Mouse (Mus musculus): ENCODE results near the gene Rpl10. TPM values are rescaled to one million over a fixed set of nuclear protein-coding genes. Genes with fewer than 3 reads are reported as not detected.

The Rpl10 gene
- polyA plus RNA-seq, 1 experiment from 2014 or later = 642 TPM

Small RNA genes lying within 50 kb of the gene (microRNA-seq; reads per million reads assigned to microRNA genes)
- gene Mir7091 (not detected), gene Mir7092 (1.3 reads per million)

Other genes starting within 250 kb of the Rpl10 start
- 38.9 and 39.4 TPM in 2 replicates for gene Irak1, start 246.9 kb upstream of the Rpl10 start, polyA plus RNA-seq (2015; fragmentation: Nextera tagmentation; extraction: Ambion mirVana)
- gene Opn1mw, start 143.3 kb upstream of the Rpl10 start, polyA plus RNA-seq (2015; fragmentation: Nextera tagmentation; extraction: Ambion mirVana) = not detected in 2 replicates
- 17.7 and 18.3 TPM in 2 replicates for gene Mecp2, start 135.4 kb upstream of the Rpl10 start, polyA plus RNA-seq (2015; fragmentation: Nextera tagmentation; extraction: Ambion mirVana)
- gene Tex28, start 103.0 kb upstream of the Rpl10 start, polyA plus RNA-seq (2015; fragmentation: Nextera tagmentation; extraction: Ambion mirVana) = not detected in 2 replicates
- gene Tktl1, start 93.6 kb upstream of the Rpl10 start, polyA plus RNA-seq (2015; fragmentation: Nextera tagmentation; extraction: Ambion mirVana) = 0.14 TPM in 1 of 2 replicates, not detected in the other
- 102 and 128 TPM in 2 replicates for gene Flna, start 21.0 kb upstream of the Rpl10 start, polyA plus RNA-seq (2015; fragmentation: Nextera tagmentation; extraction: Ambion mirVana)
- gene Emd, start 16.1 kb upstream of the Rpl10 start, polyA plus RNA-seq (2015; fragmentation: Nextera tagmentation; extraction: Ambion mirVana) = 22.5 and 23.1 TPM in 2 replicates
- 80.6 and 88.4 TPM in 2 replicates for gene Taz, start 11.1 kb downstream of the Rpl10 start, polyA plus RNA-seq (2015; fragmentation: Nextera tagmentation; extraction: Ambion mirVana)
- 1.5 and 2.7 TPM in 2 replicates for gene Dnase1l1, start 11.5 kb downstream of the Rpl10 start, polyA plus RNA-seq (2015; fragmentation: Nextera tagmentation; extraction: Ambion mirVana)
- 125 and 138 TPM in 2 replicates for gene Atp6ap1, start 26.3 kb downstream of the Rpl10 start, polyA plus RNA-seq (2015; fragmentation: Nextera tagmentation; extraction: Ambion mirVana)
- 731 and 768 TPM in 2 replicates for gene Gdi1, start 34.2 kb downstream of the Rpl10 start, polyA plus RNA-seq (2015; fragmentation: Nextera tagmentation; extraction: Ambion mirVana)
- 66.2 and 70.3 TPM in 2 replicates for gene Fam50a, start 42.2 kb downstream of the Rpl10 start, polyA plus RNA-seq (2015; fragmentation: Nextera tagmentation; extraction: Ambion mirVana)
- 42.9 and 46.5 TPM in 2 replicates for gene Plxna3, start 58.3 kb downstream of the Rpl10 start, polyA plus RNA-seq (2015; fragmentation: Nextera tagmentation; extraction: Ambion mirVana)
- gene Lage3, start 82.8 kb downstream of the Rpl10 start, polyA plus RNA-seq (2015; fragmentation: Nextera tagmentation; extraction: Ambion mirVana) = 101 and 116 TPM in 2 replicates
- 67.8 and 79.5 TPM in 2 replicates for gene Ubl4a, start 102.4 kb downstream of the Rpl10 start, polyA plus RNA-seq (2015; fragmentation: Nextera tagmentation; extraction: Ambion mirVana)
- gene Slc10a3, start 102.5 kb downstream of the Rpl10 start, polyA plus RNA-seq (2015; fragmentation: Nextera tagmentation; extraction: Ambion mirVana) = 6.6 and 7.8 TPM in 2 replicates
- gene Fam3a, start 122.5 kb downstream of the Rpl10 start, polyA plus RNA-seq (2015; fragmentation: Nextera tagmentation; extraction: Ambion mirVana) = 31.6 and 34.5 TPM in 2 replicates
- gene Ikbkg, start 122.5 kb downstream of the Rpl10 start, polyA plus RNA-seq (2015; fragmentation: Nextera tagmentation; extraction: Ambion mirVana) = 18.3 and 20.6 TPM in 2 replicates
- gene G6pdx, start 158.4 kb downstream of the Rpl10 start, polyA plus RNA-seq (2015; fragmentation: Nextera tagmentation; extraction: Ambion mirVana) = 53.6 and 56.3 TPM in 2 replicates
- gene Gm6880, start 210.6 kb downstream of the Rpl10 start, polyA plus RNA-seq (2015; fragmentation: Nextera tagmentation; extraction: Ambion mirVana) = not detected in 2 replicates